Mouse (Mus musculus) midbrain, embryonic 13.5 days (tissue): ENCODE measurements around the gene Gm20662. TPM values are rescaled to one million over a fixed set of nuclear protein-coding genes. Genes with fewer than 3 reads are reported as not detected.
A peak's percentile ranks its signal among the peaks of the same experiment; 100 is the strongest.

Experiments
- ATAC-seq: fragments of 200-750 bp; cut with Nextera tagmentation; 2 replicates; pipeline ENCODE4 v1.8.0; 2017; ENCODE audit warnings: mild to moderate bottlenecking, moderate TSS enrichment, moderate library complexity
- H3K27ac ChIP-seq: fragments of 300-500 bp; sonication (generic); 2 replicates; pipeline ENCODE4 v1.5.1; 2015; ENCODE audit warnings: inconsistent platforms, mild to moderate bottlenecking, moderate library complexity
- H3K27me3 ChIP-seq: fragments of 300-500 bp; sonication (generic); 2 replicates; pipeline ENCODE4 v1.6.1; 2015; ENCODE audit warnings: mild to moderate bottlenecking, inconsistent platforms
- H3K36me3 ChIP-seq: fragments of 300-500 bp; sonication (generic); 2 replicates; pipeline ENCODE4 v1.6.1; 2015; ENCODE audit warnings: mild to moderate bottlenecking, inconsistent platforms
- H3K4me1 ChIP-seq: fragments of 300-500 bp; sonication (generic); replicated peaks from 2 replicates; pipeline ENCODE4 v1.6.1; 2015; ENCODE audit warnings: inconsistent platforms
- H3K4me2 ChIP-seq: fragments of 300-500 bp; sonication (generic); replicated peaks from 2 replicates; pipeline ENCODE4 v1.6.1; 2015; ENCODE audit warnings: moderate library complexity, mild to moderate bottlenecking, inconsistent platforms
- H3K4me3 ChIP-seq: fragments of 300-500 bp; sonication (generic); replicated peaks from 2 replicates; pipeline ENCODE4 v1.5.1; 2015; ENCODE audit warnings: mild to moderate bottlenecking, inconsistent platforms
- H3K9ac ChIP-seq: fragments of 300-500 bp; sonication (generic); replicated peaks from 2 replicates; pipeline ENCODE4 v1.6.1; 2015; ENCODE audit warnings: mild to moderate bottlenecking, inconsistent platforms
- H3K9me3 ChIP-seq: fragments of 300-500 bp; sonication (generic); 2 replicates; pipeline ENCODE4 v1.6.1; 2016; ENCODE audit warnings: mild to moderate bottlenecking, inconsistent platforms
- WGBS: fragments of 180-500 bp; shearing (Covaris S2); methylation state at CpG from one replicate; pipeline ENCODE4 v1.1.7; 2015; 5-methylcytosine and 5-hydroxymethylcytosine counted together
- polyA plus RNA-seq: library from polyadenylated mRNA; unstranded; fragments of >200 nt; fragmentation: Nextera tagmentation; extraction: Ambion mirVana; gene quantifications from 2 replicates; pipeline ENCODE4 v1.2.1, GENCODE M21; 2015

The Gm20662 gene
- polyA plus RNA-seq, 1 experiment from 2014 or later = 0.36 TPM

- H3K27ac ChIP-seq = peak overlapping the region; percentile 19; the same call in 1 of the 2 replicates
- WGBS = 59% methylated on average over 7 of the region's 7 CpGs
- peaks cover 25% of the 10 kb centered on the region for H3K27me3 ChIP-seq
- H3K36me3 ChIP-seq = no peaks in the 10 kb centered on the region
- H3K9me3 ChIP-seq = no peaks in the 10 kb centered on the region
- peaks cover 33% of the 10 kb centered on the region for H3K4me1 ChIP-seq
- ATAC-seq = no peak
- H3K4me2 ChIP-seq = no peak overlapping the region; the same call in 1 of the 2 replicates
- H3K9ac ChIP-seq = peak overlapping the region; percentile 20; the same call in 1 of the 2 replicates
- no peak overlapping the region for H3K4me3 ChIP-seq
These were observed 14.2 kb upstream of the Gm20662 start for GRCm38 (mm10) chr9:107981684-107982605.

- Histone ChIP-seq H3K9ac (peak within 1 kb of the TSS; percentile 20; the same call in 1 of the 2 replicates), H3K4me2 (peak within 1 kb of the TSS; percentile 76), H3K9me3 (no peaks in the 10 kb centered on the region), H3K4me1 (peaks cover 33% of the 10 kb centered on the region), H3K36me3 (no peaks in the 10 kb centered on the region), H3K27ac (peak within 1 kb of the TSS; percentile 57), H3K27me3 (peaks cover 25% of the 10 kb centered on the region), H3K4me3 (no peak within 1 kb of the TSS)
- ATAC-seq = no peak
- 59% methylated on average over 14 of the region's 14 CpGs for WGBS
These were observed 13.3 kb upstream of the Gm20662 start, which contains the start of gene Gm20661 for GRCm38 (mm10) chr9:107982681-107983346. Gene Gm20661 (plus strand): TSS chr9:107983058.

- H3K36me3 ChIP-seq = no peaks in the 10 kb centered on the region
- no peaks in the 10 kb centered on the region for H3K9me3 ChIP-seq
- H3K4me3 ChIP-seq = no peak overlapping the region
- H3K4me1 ChIP-seq = peaks cover 33% of the 10 kb centered on the region
- 51% methylated on average over 4 of the region's 4 CpGs for WGBS
- H3K4me2 ChIP-seq = peak overlapping the region; percentile 27
- no peak for ATAC-seq
- H3K27me3 ChIP-seq = peaks cover 25% of the 10 kb centered on the region
- H3K9ac ChIP-seq = 0 out of 2 replicates have a peak overlapping the region, but pooled peaks have one; percentile 10
- H3K27ac ChIP-seq = peak overlapping the region; percentile 57; the same call in 1 of the 2 replicates
These were observed 12.7 kb upstream of the Gm20662 start for GRCm38 (mm10) chr9:107983421-107983890.

GRCm38 (mm10) chr9:107984052-107984753 is 11.9 kb upstream of the Gm20662 start:
- Histone ChIP-seq H3K27ac (no peak overlapping the region), H3K27me3 (peaks cover 25% of the 10 kb centered on the region), H3K4me2 (peak overlapping the region; percentile 76), H3K4me3 (peak overlapping the region; percentile 63), H3K9me3 (no peaks in the 10 kb centered on the region), H3K36me3 (no peaks in the 10 kb centered on the region), H3K9ac (0 out of 2 replicates have a peak overlapping the region, but pooled peaks have one; percentile 10), H3K4me1 (peaks cover 33% of the 10 kb centered on the region)
- 80% methylated on average over 19 of the region's 19 CpGs for WGBS
- ATAC-seq = no peak

GRCm38 (mm10) chr9:107984754-107985055 is 11.4 kb upstream of the Gm20662 start:
- peak overlapping the region; percentile 76 for H3K4me2 ChIP-seq
- no peak overlapping the region for H3K27ac ChIP-seq
- ATAC-seq = no peak
- H3K27me3 ChIP-seq = peaks cover 25% of the 10 kb centered on the region
- H3K9me3 ChIP-seq = no peaks in the 10 kb centered on the region
- peaks cover 33% of the 10 kb centered on the region for H3K4me1 ChIP-seq
- no peaks in the 10 kb centered on the region for H3K36me3 ChIP-seq
- peak overlapping the region; percentile 71 for H3K9ac ChIP-seq
- peak overlapping the region; percentile 63 for H3K4me3 ChIP-seq
- 76% methylated on average over 9 of the region's 9 CpGs for WGBS

- Histone ChIP-seq H3K4me2 (peak within 1 kb of the TSS; percentile 76), H3K27ac (peak within 1 kb of the TSS; percentile 16; the same call in 1 of the 2 replicates), H3K9me3 (no peaks in the 10 kb centered on the region), H3K9ac (peak within 1 kb of the TSS; percentile 71), H3K4me3 (peak within 1 kb of the TSS; percentile 63), H3K4me1 (peaks cover 33% of the 10 kb centered on the region), H3K36me3 (no peaks in the 10 kb centered on the region), H3K27me3 (peaks cover 25% of the 10 kb centered on the region)
- peak; percentile 79 for ATAC-seq
- WGBS = under 1% methylated on average over 58 of the region's 58 CpGs
These were observed 10.7 kb upstream of the Gm20662 start, which contains the start of gene Inka1 for GRCm38 (mm10) chr9:107985131-107986119. Gene Inka1 (minus strand): TSS chr9:107985879.

GRCm38 (mm10) chr9:107986376-107986775 is 9.8 kb upstream of the Gm20662 start:
- Histone ChIP-seq H3K4me2 (peak overlapping the region; percentile 76), H3K27me3 (peaks cover 25% of the 10 kb centered on the region), H3K36me3 (no peaks in the 10 kb centered on the region), H3K27ac (no peak overlapping the region), H3K9ac (no peak overlapping the region), H3K4me3 (peak overlapping the region; percentile 63; the same call in 1 of the 2 replicates), H3K9me3 (no peaks in the 10 kb centered on the region), H3K4me1 (peaks cover 33% of the 10 kb centered on the region)
- 9% methylated on average over 18 of the region's 18 CpGs for WGBS
- peak; percentile 65 for ATAC-seq

- Histone ChIP-seq H3K9me3 (no peaks in the 10 kb centered on the region), H3K9ac (no peak overlapping the region), H3K4me1 (peaks cover 24% of the 10 kb centered on the region), H3K27ac (no peak overlapping the region), H3K27me3 (peaks cover 23% of the 10 kb centered on the region), H3K36me3 (no peaks in the 10 kb centered on the region), H3K4me2 (no peak overlapping the region), H3K4me3 (no peak overlapping the region)
- 89% methylated on average over 3 of the region's 3 CpGs for WGBS
- no peak for ATAC-seq
These were observed 8.2 kb upstream of the Gm20662 start for GRCm38 (mm10) chr9:107987950-107988349.

- ATAC-seq = no peak
- H3K4me2 ChIP-seq = no peak within 1 kb of the TSS
- 75% methylated on average over 2 of the region's 2 CpGs for WGBS
- H3K4me3 ChIP-seq = no peak within 1 kb of the TSS
- no peaks in the 10 kb centered on the region for H3K27me3 ChIP-seq
- H3K9ac ChIP-seq = no peak within 1 kb of the TSS
- H3K4me1 ChIP-seq = no peaks in the 10 kb centered on the region
- no peaks in the 10 kb centered on the region for H3K9me3 ChIP-seq
- H3K36me3 ChIP-seq = no peaks in the 10 kb centered on the region
- no peak within 1 kb of the TSS for H3K27ac ChIP-seq
These were observed 4.0 kb upstream of the Gm20662 start, which contains the start of gene Cdhr4 for GRCm38 (mm10) chr9:107992197-107992596. Gene Cdhr4 (plus strand): TSS chr9:107992497.

GRCm38 (mm10) chr9:107993013-107993412 is 3.1 kb upstream of the Gm20662 start:
- no peak for ATAC-seq

More at GRCm38 (mm10) chr9:107993013-107993412, 3.1 kb upstream of the Gm20662 start:
- no peak overlapping the region for H3K9ac ChIP-seq
- H3K9me3 ChIP-seq = no peaks in the 10 kb centered on the region
- no peaks in the 10 kb centered on the region for H3K27me3 ChIP-seq
- 85% methylated on average over 11 of the region's 11 CpGs for WGBS
- no peak overlapping the region for H3K27ac ChIP-seq
- H3K36me3 ChIP-seq = no peaks in the 10 kb centered on the region
- H3K4me3 ChIP-seq = no peak overlapping the region
- no peaks in the 10 kb centered on the region for H3K4me1 ChIP-seq
- H3K4me2 ChIP-seq = no peak overlapping the region
